Mouse (Mus musculus) CD8-positive naive resting alpha-beta T cell, adult 57 days (primary cell): ENCODE results near the gene Nkx1-2. TPM values are rescaled to one million over a fixed set of nuclear protein-coding genes. Genes with fewer than 3 reads are reported as not detected.

Source experiments
- total RNA-seq: library from RNA; stranded (reverse); gene quantifications from one replicate; pipeline ENCODE4 v1.2.4, GENCODE M21; 2023

Nkx1-2 gene
- not detected for total RNA-seq

GRCm38 (mm10) chr7:132599071-132599975, at the start of gene Nkx1-2:
Gene Nkx1-2, minus strand, starts transcription at chr7:132599637.

GRCm38 (mm10) chr7:132610468-132611318, 11.3 kb upstream of the Nkx1-2 start, which contains the start of gene Lhpp:
Gene Lhpp, plus strand, starts transcription at chr7:132610638.

GRCm38 (mm10) chr7:132576116-132576650, 23.3 kb downstream of the Nkx1-2 start, which contains the start of gene Oat:
Gene Oat, minus strand, starts transcription at chr7:132576398.

Other genes starting within 250 kb of the Nkx1-2 start
- 72.5 TPM for gene Oat, start 23.2 kb downstream of the Nkx1-2 start, total RNA-seq
- gene Lhpp, start 11.0 kb upstream of the Nkx1-2 start, total RNA-seq, result 1.8 TPM
- gene Fam53b, start 214.2 kb upstream of the Nkx1-2 start, total RNA-seq, result 111 TPM